Mouse (Mus musculus): ENCODE results near the gene Mtor. TPM values are rescaled to one million over a fixed set of nuclear protein-coding genes. Genes with fewer than 3 reads are reported as not detected.

Gene Mtor
- polyA plus RNA-seq, 1 experiment, result 29.7 TPM

- Histone ChIP-seq H3K36me3 (ENCODE audit: control insufficient read depth, insufficient read depth) (no peaks in the 10 kb centered on the region), H3K79me2 (ENCODE audit: control insufficient read depth, insufficient read depth) (no peaks in the 10 kb centered on the region), H3K27me3 (ENCODE audit: control insufficient read depth, insufficient read depth, insufficient read length) (peaks cover 33% of the 10 kb centered on the region), H3ac (ENCODE audit: control insufficient read depth, insufficient read length) (no peak overlapping the region), H3K4me2 (ENCODE audit: low read depth) (no peak overlapping the region), H3K4me3 (no peak overlapping the region)
- no peak for TF ChIP-seq POLR2AphosphoS2 (IDR thresholded peaks at IDR 0.05; ENCODE audit: insufficient read length, low read depth)
- no peak for TF ChIP-seq TCF12 (IDR thresholded peaks at IDR 0.05; ENCODE audit: insufficient read depth, poor library complexity, severe bottlenecking)
- no peak for TF ChIP-seq MYOD1 (IDR thresholded peaks at IDR 0.05; ENCODE audit: control insufficient read depth in 1 of 3, insufficient read length in 2 of 3, low read depth in 2 of 3)
- TF ChIP-seq SRF (IDR thresholded peaks at IDR 0.05; ENCODE audit: control insufficient read depth, insufficient read length, low read depth), result no peak
- no peak for TF ChIP-seq MYOG (IDR thresholded peaks at IDR 0.05; ENCODE audit: control insufficient read depth in 1 of 3, insufficient read depth in 1 of 3, insufficient read length in 2 of 3, low read depth in 2 of 3)
- no peak for TF ChIP-seq CEBPB (IDR thresholded peaks at IDR 0.05; ENCODE audit: insufficient read depth, poor library complexity, severe bottlenecking)
- TF ChIP-seq E2F4 (IDR thresholded peaks at IDR 0.05; ENCODE audit: insufficient read depth), result no peak
- no peak for TF ChIP-seq MAX (IDR thresholded peaks at IDR 0.05; ENCODE audit: low read depth)
Measured at GRCm38 (mm10) chr4:148408256-148408975, 40.0 kb upstream of the Mtor start.

DNA sequence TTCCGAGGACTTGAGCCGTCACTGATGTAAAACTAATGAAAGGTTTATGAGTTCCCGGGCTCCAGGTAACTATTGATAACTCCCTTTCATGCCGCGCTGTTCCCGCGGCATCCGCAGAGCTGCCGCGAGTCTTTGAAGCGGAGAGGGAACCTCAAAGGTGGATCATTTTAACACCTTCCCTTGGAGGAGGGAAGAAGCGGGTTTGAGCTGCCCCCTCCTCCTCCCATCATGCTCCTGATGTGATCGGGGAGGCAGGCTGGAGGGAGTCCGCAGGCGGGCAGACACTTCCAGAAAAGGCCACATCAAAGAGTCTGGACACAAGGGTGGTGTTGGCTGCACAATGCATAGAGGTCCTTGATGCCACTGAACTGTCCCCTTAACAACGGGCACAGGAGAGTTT is 32.8 kb upstream of the Mtor start:
- no peak overlapping the region for H3K4me3 ChIP-seq
- no peak overlapping the region for H3ac ChIP-seq (ENCODE audit: control insufficient read depth, insufficient read length)
- no peak overlapping the region for H3K4me2 ChIP-seq (ENCODE audit: low read depth)
- no peaks in the 10 kb centered on the region for H3K36me3 ChIP-seq (ENCODE audit: control insufficient read depth, insufficient read depth)
- H3K79me2 ChIP-seq (ENCODE audit: control insufficient read depth, insufficient read depth), result no peaks in the 10 kb centered on the region
- TF ChIP-seq TCF12 (IDR thresholded peaks at IDR 0.05; ENCODE audit: insufficient read depth, poor library complexity, severe bottlenecking) (no peak), MAX (IDR thresholded peaks at IDR 0.05; ENCODE audit: low read depth) (no peak), USF1 (IDR thresholded peaks at IDR 0.05; ENCODE audit: low read depth) (no peak), CEBPB (IDR thresholded peaks at IDR 0.05; ENCODE audit: insufficient read depth, poor library complexity, severe bottlenecking) (no peak)
- peaks cover 36% of the 10 kb centered on the region for H3K27me3 ChIP-seq (ENCODE audit: control insufficient read depth, insufficient read depth, insufficient read length)

- Histone ChIP-seq H3K79me2 (ENCODE audit: control insufficient read depth, insufficient read depth) (no peaks in the 10 kb centered on the region), H3ac (ENCODE audit: control insufficient read depth, insufficient read length) (no peak overlapping the region), H3K4me3 (no peak overlapping the region), H3K36me3 (ENCODE audit: control insufficient read depth, insufficient read depth) (no peaks in the 10 kb centered on the region), H3K27me3 (ENCODE audit: control insufficient read depth, insufficient read depth, insufficient read length) (peaks cover 36% of the 10 kb centered on the region), H3K4me2 (ENCODE audit: low read depth) (no peak overlapping the region)
- no peak for TF ChIP-seq REST (IDR thresholded peaks at IDR 0.05; ENCODE audit: insufficient read depth, insufficient read length)
- no peak for TF ChIP-seq E2F4 (IDR thresholded peaks at IDR 0.05; ENCODE audit: insufficient read depth)
- TF ChIP-seq CEBPB (IDR thresholded peaks at IDR 0.05; ENCODE audit: insufficient read depth, poor library complexity, severe bottlenecking), result no peak
- no peak for TF ChIP-seq POLR2A (IDR thresholded peaks at IDR 0.05; ENCODE audit: insufficient read length, low read depth)
- TF ChIP-seq MAX (IDR thresholded peaks at IDR 0.05; ENCODE audit: low read depth), result no peak
Measured at GRCm38 (mm10) chr4:148417074-148417526, 31.3 kb upstream of the Mtor start.

DNA sequence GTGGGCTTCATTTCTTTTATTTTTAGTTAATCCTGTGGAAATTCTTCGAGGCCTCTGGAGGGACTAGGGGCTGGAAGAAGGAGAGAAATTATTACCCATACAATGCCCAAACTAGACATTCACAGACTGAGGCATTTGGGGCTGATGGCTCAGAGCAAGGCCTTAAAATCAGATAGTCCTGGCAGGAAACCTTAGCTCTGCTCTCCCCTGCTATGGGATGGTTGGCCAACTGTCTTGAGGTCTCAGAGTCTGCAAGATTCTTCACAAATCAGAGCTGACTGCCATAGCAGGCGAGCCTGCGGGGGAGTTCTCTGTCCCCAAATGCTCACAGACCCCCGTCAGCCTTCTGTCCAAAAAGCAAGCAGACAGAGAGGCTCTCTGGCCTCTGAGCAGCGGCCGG is 30.9 kb upstream of the Mtor start:
- Histone ChIP-seq H3K27me3 (ENCODE audit: control insufficient read depth, insufficient read depth, insufficient read length) (peaks cover 36% of the 10 kb centered on the region), H3K4me3 (no peak overlapping the region)
- TF ChIP-seq MYOG (IDR thresholded peaks at IDR 0.05; ENCODE audit: control insufficient read depth in 1 of 3, insufficient read depth in 1 of 3, insufficient read length in 2 of 3, low read depth in 2 of 3) (no peak), REST (IDR thresholded peaks at IDR 0.05; ENCODE audit: insufficient read depth, insufficient read length) (no peak), SRF (IDR thresholded peaks at IDR 0.05; ENCODE audit: control insufficient read depth, insufficient read length, low read depth) (no peak), CEBPB (IDR thresholded peaks at IDR 0.05; ENCODE audit: insufficient read depth, poor library complexity, severe bottlenecking) (no peak), POLR2AphosphoS2 (IDR thresholded peaks at IDR 0.05; ENCODE audit: insufficient read length, low read depth) (no peak), MAX (IDR thresholded peaks at IDR 0.05; ENCODE audit: low read depth) (no peak), E2F4 (IDR thresholded peaks at IDR 0.05; ENCODE audit: insufficient read depth) (no peak), POLR2A (IDR thresholded peaks at IDR 0.05; ENCODE audit: insufficient read length, low read depth) (no peak)

DNA sequence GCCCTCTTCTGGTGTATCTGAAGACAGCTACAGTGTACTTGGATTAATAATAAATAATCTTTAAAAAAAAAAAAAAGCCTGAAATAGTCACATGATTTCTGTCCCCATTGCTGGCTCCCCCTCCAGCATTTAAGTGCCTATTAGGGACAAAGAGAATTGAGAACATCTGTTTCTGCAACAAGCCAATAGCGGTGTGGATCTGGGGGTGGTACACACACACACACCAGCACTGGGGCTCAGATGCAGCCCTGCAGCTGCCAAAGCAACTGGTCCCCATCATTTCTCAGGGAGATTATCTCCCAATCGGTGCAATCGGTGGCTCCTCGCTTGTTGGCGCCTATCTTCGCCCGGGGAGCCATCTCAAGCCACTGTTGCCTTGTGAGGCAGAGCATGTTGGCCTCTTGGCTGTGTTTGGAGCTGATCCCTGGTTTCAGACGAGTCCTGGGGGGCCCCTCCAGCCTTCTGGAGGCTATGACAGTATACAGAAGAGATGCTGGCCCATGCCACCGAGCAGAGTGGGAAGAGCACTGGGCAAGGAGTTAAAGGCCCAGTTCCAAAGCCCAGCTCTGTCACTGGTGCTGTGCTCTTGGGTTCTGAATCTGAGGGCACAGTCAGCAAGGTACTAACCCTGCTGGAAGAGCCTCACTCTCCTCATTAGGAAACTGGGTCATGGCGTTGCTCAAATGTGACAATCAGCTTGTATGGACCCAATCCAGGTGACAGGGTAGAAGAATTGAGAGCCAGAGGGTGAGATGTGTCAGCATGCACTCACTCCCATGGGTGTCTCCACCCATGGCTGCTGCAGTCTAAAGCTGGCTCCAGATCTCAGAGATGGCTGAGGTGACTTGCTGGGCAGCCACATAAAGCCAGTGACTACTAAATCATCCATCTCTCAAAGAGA is 21.2 kb upstream of the Mtor start:
- H3K4me3 ChIP-seq, result no peak overlapping the region
- H3ac ChIP-seq (ENCODE audit: control insufficient read depth, insufficient read length), result no peak overlapping the region
- no peaks in the 10 kb centered on the region for H3K27me3 ChIP-seq (ENCODE audit: control insufficient read depth, insufficient read depth, insufficient read length)
- no peaks in the 10 kb centered on the region for H3K79me2 ChIP-seq (ENCODE audit: control insufficient read depth, insufficient read depth)
- H3K36me3 ChIP-seq (ENCODE audit: control insufficient read depth, insufficient read depth), result no peaks in the 10 kb centered on the region
- TF ChIP-seq CEBPB (IDR thresholded peaks at IDR 0.05; ENCODE audit: insufficient read depth, poor library complexity, severe bottlenecking), result no peak
- TF ChIP-seq SRF (IDR thresholded peaks at IDR 0.05; ENCODE audit: control insufficient read depth, insufficient read length, low read depth), result no peak
- no peak for TF ChIP-seq MAX (IDR thresholded peaks at IDR 0.05; ENCODE audit: low read depth)
- TF ChIP-seq MYOD1 (IDR thresholded peaks at IDR 0.05; ENCODE audit: control insufficient read depth in 1 of 3, insufficient read length in 2 of 3, low read depth in 2 of 3), result no peak
- no peak for TF ChIP-seq TCF3 (IDR thresholded peaks at IDR 0.05; ENCODE audit: insufficient read length, low read depth)
- no peak for TF ChIP-seq POLR2A (IDR thresholded peaks at IDR 0.05; ENCODE audit: insufficient read length, low read depth)
- H3K4me2 ChIP-seq (ENCODE audit: low read depth), result no peak overlapping the region

More for the DNA sequence above, 30.9 kb upstream of the Mtor start:
- no peak overlapping the region for H3K4me2 ChIP-seq (ENCODE audit: low read depth)
- no peak overlapping the region for H3ac ChIP-seq (ENCODE audit: control insufficient read depth, insufficient read length)
- H3K36me3 ChIP-seq (ENCODE audit: control insufficient read depth, insufficient read depth), result no peaks in the 10 kb centered on the region
- no peaks in the 10 kb centered on the region for H3K79me2 ChIP-seq (ENCODE audit: control insufficient read depth, insufficient read depth)
